Mouse (Mus musculus) ES-Bruce4 (cell line): ENCODE measurements around the gene St14.

ENCODE experiments used
- CTCF ChIP-seq: IDR thresholded peaks from one replicate; pipeline ENCODE4 v1.8.1; 2011; ENCODE audit warnings: low read depth, low read length
- EP300 ChIP-seq: IDR thresholded peaks from 2 replicates; pipeline ENCODE4 v1.6.1; 2011; ENCODE audit warnings: low read depth, low read length; ENCODE audit not compliant: insufficient read depth

DNA sequence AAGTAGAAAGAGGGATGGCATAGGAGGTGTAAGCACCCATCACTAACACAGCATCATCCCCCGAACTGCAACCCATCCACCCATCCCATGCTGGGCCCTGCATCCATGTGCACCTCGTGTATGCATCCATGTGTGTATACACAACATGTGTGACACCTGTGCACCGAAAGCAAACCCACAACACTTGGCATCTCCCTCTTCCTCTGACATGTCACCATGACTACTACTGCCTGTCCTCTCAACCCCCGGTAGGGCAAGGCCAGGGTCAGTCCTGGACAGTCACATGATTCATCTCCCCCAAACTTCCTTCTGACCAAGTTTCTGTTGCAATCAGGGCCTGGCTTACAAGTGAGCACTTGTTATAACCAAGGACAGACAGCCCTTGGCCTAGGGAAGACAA is 42.8 kb downstream of the St14 start:
- TF ChIP-seq EP300 (no peak), CTCF (no peak)
